Mouse (Mus musculus): ENCODE measurements around the gene Angpt4.

The Angpt4 gene

GRCm38 (mm10) chr2:151916061-151916831, 5.2 kb downstream of the Angpt4 start:
- DNase-seq: no peak

GRCm38 (mm10) chr2:151919140-151919539, 8.1 kb downstream of the Angpt4 start:
- DNase-seq: no peak

GRCm38 (mm10) chr2:151921068-151921467, 10.1 kb downstream of the Angpt4 start:
- DNase-seq: no peak

DNA sequence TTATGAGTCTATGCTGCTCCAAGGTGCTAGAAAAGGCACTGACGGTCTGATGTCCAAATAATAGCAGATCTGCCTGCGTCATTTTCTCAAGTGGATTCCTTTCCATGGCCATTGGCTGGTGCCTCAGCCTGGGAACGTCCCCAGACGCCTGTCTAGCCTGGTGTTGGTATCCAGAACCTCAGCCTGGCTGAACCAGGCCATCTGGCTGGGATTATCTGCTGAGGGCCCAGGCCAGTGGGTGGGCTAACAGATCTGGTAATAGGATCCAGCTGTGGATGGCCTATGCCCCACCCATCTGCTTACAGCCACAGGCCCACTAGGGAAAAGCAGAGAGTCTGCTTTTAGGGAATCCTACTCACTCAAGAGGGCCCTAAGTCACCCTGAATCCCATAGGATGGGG, 10.6 kb downstream of the Angpt4 start:
- no peak for DNase-seq

- no peak for DNase-seq
Observed at GRCm38 (mm10) chr2:151924276-151924675, 13.3 kb downstream of the Angpt4 start.

DNA sequence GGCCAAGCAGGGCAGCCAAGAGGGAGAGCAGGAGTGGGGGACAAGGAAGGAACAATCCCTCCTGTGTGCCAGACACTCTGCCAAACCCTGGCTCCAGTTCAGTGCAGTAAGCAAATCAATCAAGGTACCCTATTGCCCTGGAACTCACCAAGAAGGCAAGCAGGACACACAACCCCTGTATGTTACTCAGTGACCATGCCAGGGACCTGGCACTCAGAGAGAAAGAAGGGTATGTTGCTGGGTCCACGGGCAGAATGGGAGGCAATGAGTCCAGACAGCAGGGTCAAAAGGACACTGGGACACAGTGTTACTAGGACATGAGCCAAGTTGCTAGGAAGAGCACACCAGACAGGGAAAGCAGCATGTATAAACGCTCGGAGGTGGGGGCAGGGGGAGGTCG, 14.7 kb downstream of the Angpt4 start:
- DNase-seq: no peak

GRCm38 (mm10) chr2:151927103-151927502, 16.1 kb downstream of the Angpt4 start:
- DNase-seq: no peak

DNA sequence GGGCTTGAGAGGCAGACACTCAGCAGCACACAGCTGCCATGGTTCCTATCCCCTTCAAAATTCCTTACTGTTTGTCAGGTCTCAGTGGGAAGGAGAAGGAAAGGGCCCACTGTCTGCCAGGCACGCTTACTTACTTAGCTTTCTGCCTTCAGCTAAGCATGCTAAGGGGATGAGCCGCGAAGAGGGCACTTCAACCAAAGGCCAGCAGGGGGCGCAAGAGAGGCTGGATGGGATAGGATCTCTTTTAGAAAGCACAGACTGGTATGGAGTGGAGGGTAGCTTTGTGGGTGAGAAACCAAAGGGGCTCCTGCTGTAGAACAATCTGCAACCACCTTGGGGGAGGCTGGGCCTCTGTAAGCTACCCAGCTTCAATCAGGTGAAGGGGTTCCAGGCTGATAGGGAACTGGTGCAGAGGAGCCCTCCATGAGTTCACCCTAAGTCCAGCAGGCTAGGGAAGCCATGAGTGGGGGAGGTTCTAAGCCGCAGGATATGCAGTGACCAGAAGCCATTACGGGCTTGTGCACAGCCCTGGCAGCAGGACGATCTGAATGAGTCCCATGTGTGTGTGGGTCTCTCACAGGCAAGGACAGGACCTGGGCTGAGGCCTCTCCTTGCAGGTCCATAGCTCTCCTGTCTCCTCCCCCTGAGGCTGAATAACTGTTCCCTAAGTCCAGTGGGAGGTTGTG, 19.5 kb downstream of the Angpt4 start:
- peak; percentile 63 for DNase-seq

DNA sequence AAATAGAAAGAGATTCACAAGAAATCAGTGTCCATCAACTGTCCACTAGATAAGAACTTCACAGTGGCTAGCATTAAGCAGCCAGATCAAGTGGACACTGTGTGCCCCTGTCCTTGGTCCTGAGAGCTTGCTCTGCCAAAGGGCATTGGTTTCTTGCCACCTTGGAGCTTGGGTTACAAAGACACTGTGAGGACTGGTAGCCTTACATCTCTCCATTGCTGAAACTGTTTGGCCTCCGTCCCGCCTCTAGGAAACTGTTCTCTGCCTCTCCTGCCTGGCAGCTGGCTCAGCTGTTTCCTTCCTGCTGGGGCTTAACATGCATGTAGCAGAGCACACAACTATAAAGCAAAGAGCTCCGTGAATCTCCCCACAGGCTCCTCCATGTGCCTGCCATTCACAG, 26.9 kb downstream of the Angpt4 start:
- DNase-seq: no peak

- no peak for DNase-seq
Observed at GRCm38 (mm10) chr2:151938780-151939200, 27.8 kb downstream of the Angpt4 start.

GRCm38 (mm10) chr2:151939651-151940420, 28.8 kb downstream of the Angpt4 start:
- DNase-seq: no peak

- no peak for DNase-seq
Observed at GRCm38 (mm10) chr2:151941269-151941668, 30.3 kb downstream of the Angpt4 start.

DNA sequence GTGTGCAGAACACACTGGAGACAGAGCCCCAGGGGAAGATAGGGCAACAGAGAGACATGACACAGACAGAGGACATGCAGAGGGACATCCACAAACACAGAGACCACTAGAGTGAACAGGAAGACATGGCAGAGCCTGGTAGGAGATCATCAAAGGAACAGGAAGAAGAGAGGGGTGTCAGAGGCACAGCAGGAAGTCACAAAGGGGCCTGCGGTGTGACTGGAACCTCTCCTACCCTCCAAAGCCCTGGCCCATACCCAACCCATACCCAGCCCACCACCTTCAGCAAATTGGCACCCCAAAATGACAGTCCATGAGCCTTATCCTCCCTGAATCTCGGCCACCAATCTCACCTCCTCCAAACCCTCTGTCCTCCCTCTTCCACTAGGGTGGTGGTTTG, 33.1 kb downstream of the Angpt4 start:
- no peak for DNase-seq

DNA sequence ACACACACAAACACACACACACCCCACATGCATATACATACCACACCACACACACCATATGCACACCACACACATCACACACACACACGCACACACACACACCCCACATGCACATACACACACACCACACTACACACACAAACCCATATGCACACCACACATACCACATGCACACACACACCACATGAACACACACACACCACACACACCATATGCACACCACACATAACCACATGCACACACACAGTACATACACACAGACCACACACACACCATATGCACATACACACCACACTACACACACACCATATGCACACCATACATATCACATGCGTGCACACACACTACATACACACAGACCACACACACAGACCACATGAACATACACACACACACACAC, 36.6 kb downstream of the Angpt4 start:
- DNase-seq: no peak

- no peak for DNase-seq
Observed at GRCm38 (mm10) chr2:151948311-151948710, 37.3 kb downstream of the Angpt4 start.

DNA sequence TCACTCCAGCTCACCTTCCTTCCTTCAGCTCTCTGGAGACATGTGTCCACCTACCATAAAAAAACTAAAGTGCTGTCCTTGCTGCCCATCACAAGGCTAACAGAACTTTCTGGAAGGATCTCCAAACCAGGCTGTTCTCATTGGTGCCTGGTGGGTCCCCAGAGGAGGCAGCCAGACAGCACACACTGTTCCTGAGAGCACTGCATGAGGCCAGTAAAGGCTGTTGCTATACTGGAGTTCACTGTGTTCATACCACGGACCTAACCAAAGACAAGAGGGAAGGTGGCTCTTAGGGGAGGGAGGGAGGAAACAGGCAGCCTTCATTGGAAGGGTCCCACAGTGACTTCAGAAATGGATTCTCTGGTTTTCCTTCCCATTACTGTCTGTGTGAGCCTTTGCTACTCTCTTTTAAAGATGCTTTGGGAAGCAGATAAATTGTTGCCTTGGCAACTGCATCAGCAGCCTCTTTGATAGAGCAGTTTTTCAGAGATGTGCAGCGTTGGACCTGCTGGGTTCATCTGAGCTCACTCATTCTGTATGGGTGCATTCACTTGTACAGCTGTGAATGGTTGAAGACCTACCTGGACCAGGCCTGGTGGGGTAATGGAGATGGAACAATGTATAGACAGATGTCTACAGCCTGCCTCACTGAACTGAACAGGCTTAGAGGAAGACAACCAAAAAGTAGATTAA, 38.2 kb downstream of the Angpt4 start:
- no peak for DNase-seq

DNA sequence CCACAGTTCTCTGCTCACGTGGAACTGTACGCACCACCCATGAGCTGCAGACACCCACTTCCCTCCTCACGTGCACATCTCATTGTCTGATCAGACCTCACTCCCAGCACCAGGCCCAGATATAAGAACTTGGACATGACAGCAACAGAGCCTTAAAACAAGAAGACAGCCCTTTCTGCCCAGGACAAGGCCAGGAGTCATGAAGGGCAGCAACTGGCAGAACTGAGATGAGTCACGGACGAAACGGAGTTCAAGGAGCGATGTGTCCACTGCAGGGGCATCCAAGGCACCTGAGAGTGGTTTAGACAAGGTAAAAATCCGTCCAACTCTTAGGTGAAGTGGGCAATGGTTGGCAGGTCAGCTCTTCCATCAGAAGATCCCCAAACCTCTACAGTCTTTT, 42.7 kb downstream of the Angpt4 start:
- DNase-seq: no peak

GRCm38 (mm10) chr2:151956500-151957137, 45.6 kb downstream of the Angpt4 start:
- no peak for DNase-seq

DNA sequence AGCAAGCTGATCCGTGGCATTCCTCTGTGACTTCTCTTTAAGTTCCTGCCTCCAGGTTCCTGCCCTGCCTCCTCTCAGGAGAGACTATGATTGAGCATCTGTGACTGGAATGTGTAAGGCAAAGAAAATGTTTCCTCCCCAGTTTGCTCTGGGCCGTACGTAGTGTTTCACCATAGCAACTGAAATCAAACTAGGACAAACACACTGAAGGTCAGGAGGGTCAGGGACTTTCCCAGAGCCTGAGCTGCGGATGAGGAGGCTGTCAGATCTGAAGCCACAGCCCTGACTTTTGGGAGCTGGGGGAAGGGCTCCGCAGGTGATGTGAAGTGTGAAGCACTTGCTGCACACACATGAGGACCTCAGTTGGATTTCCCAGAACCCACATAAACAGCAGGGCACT, 48.3 kb downstream of the Angpt4 start:
- DNase-seq: no peak

- DNase-seq: no peak
Observed at GRCm38 (mm10) chr2:151961284-151962196, 50.5 kb downstream of the Angpt4 start.

DNA sequence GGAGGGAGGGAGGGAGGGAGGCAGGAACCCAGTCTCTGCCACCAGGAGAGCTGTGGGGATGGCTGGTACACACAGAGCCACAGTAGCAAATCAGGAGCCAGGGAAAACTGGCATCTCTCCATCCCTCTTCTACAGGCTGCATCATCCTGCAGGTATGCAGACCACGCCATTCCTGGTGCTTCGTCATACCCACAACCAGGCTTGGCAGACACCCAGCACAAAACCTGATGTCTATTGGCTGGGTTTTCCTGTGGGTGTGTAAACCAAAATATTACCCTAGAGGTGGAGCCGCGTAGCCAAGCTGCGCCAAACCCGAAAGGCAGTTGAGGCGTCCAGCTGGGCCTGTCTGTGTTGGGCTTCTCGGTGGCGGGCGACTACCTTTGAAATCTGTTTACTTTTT, 51.5 kb downstream of the Angpt4 start:
- peak; percentile 91 for DNase-seq

DNA sequence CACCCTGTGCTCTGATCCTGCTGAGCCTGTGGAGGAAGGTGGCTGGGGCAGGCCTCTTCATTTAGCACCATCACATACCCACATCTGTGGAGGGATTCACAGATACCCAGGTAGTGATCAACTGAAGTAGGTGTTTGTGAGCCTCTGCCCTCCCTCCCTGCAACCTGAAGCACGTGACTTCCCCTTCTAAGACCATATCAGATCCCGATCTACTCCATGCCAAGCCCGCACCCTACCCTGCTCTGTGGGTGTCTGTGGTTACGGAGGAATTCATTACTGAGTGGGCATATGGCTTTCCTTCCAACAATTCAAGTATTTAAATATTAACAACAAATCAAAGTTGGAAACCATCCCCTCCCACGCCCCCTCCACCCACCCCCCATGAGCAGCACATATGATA, 52.3 kb downstream of the Angpt4 start:
- no peak for DNase-seq

All from layer of hippocampus, adult 9-11 months (tissue).